Mouse (Mus musculus): ENCODE measurements around the gene Acsl5.

GRCm38 (mm10) chr19:55227135-55227534, 24.6 kb upstream of the Acsl5 start:
- no peak for TF ChIP-seq CTCF (IDR thresholded peaks at IDR 0.05; ENCODE audit: extremely low read depth, insufficient read depth, low read length)
- no peak for TF ChIP-seq POLR2A (IDR thresholded peaks at IDR 0.05; ENCODE audit: extremely low read depth, insufficient read depth, low read length)
